Mouse (Mus musculus): ENCODE data around the gene Gimap5.

Gimap5 gene

GRCm38 (mm10) chr6:48738961-48739779, 6.8 kb upstream of the Gimap5 start, which contains the start of gene Gimap1:
Gimap1 (plus strand) TSS chr6:48739054.
- in situ Hi-C loops (cut with MboI, MseI) = no loop called here

- in situ Hi-C loops (cut with MboI, MseI) = loop anchor here (5.0 kb wide), 2 partner anchors 37 to 62 kb away; partner anchors contain the start of gene Gimap9
Measured at GRCm38 (mm10) chr6:48739780-48740055, 6.3 kb upstream of the Gimap5 start.

DNA sequence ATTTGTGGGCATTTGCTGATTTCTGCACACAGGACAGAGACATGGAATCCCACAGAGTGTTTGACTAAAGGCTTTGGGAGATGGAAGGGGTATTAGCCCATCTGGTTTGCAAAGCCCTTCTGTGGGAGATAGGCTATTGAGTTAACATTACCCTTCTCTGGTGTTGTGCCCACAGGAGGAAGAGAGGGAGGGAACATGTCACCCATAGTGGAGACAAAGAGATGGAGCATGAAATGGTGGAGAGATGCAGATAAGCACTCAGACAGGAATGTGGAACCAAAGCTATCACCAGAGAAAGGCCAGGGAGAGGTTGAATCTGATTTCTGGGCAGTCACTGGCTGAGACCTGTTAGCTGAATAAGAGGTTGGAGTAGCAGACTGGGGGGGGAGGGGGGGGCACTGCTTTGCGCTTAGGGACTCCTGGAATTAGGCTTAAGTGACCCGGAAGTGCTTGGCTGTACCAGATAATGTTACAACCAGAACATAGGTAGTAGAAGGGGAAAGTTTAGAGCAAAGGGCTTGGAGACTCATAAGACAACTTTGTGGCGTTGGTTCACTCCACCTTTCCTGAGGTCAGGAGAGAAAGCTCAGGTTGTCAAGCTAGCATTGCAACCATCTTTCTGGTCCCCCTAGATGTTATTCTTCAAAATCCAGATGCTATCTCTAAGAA, 5.4 kb upstream of the Gimap5 start:
- in situ Hi-C loops (cut with MboI, MseI) = loop anchor here (5.0 kb wide), 2 partner anchors 38 to 63 kb away; partner anchors contain the start of gene Gimap9

- in situ Hi-C loops (cut with MboI, MseI) = loop anchor here (5.0 kb wide), 2 partner anchors 39 to 64 kb away; partner anchors contain the start of gene Gimap9
Measured at GRCm38 (mm10) chr6:48741273-48741672, 4.7 kb upstream of the Gimap5 start.

GRCm38 (mm10) chr6:48741711-48742206, 4.2 kb upstream of the Gimap5 start:
- in situ Hi-C loops (cut with MboI, MseI) = loop anchor here (5.0 kb wide), 2 partner anchors 39 to 64 kb away; partner anchors contain the start of gene Gimap9

GRCm38 (mm10) chr6:48742422-48743351, 3.3 kb upstream of the Gimap5 start:
- in situ Hi-C loops (cut with MboI, MseI) = loop anchor here (5.0 kb wide), 2 partner anchors 40 to 65 kb away; partner anchors contain the start of gene Gimap9

- in situ Hi-C loops (cut with MboI, MseI) = no loop called here
Measured at GRCm38 (mm10) chr6:48745490-48745889, 507 bp upstream of the Gimap5 start.

DNA sequence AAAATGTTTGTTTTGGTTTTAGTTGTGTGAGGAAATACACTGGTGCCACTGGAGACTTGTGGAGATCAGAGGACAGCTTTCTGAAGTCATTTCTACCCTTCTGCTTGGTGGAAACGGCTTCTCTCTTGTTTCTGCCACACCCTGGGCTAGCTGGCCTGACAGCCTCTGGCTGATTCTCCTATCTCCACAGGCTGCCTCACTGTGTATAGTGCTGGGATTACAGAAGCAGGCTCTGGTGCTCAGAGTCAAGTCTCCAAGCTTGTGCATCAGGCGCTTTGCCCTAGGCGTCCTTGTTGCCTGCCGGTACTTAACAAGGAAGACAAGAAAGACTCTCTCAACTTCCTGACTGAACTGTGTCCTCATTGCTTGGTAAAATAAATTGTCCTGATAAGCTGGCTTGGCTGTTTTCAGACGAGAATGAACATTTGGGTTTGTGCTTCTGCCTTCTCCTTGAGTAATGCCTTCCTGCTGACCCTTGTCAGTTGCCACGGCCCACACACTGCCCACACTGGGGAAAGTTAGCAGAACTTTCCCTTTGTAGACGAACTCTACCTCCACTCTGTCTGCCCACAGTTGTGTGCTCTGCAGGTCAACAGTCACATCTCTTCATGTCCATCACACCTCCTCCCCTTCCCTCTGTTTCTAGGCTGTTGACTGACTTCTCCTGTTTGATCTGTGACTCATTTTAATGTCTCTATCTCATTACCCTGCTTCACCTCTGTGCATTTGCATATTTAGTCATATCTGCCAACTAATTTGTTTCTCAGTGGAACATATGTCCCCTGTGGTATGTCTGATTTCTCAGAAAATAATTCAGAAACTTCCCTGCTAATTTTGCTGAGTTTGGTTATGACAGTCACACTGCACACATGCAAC, 1.3 kb downstream of the Gimap5 start:
- in situ Hi-C loops (cut with MboI, MseI) = no loop called here

- in situ Hi-C loops (cut with MboI, MseI) = no loop called here
Measured at GRCm38 (mm10) chr6:48763567-48764270, 17.7 kb downstream of the Gimap5 start.

- in situ Hi-C loops (cut with MboI, MseI) = no loop called here
Measured at GRCm38 (mm10) chr6:48764496-48764895, 18.5 kb downstream of the Gimap5 start.

- in situ Hi-C loops (cut with MboI, MseI) = no loop called here
Measured at GRCm38 (mm10) chr6:48768178-48768869, 22.3 kb downstream of the Gimap5 start.

- in situ Hi-C loops (cut with MboI, MseI) = no loop called here
Measured at GRCm38 (mm10) chr6:48768933-48769332, 22.9 kb downstream of the Gimap5 start.

- in situ Hi-C loops (cut with MboI, MseI) = loop anchor here (5.0 to 10.0 kb wide), 2 partner anchors 123 to 236 kb away; partner anchors contain the start of genes Atp6v0e2 and Gimap8
Measured at GRCm38 (mm10) chr6:48770696-48771095, 24.7 kb downstream of the Gimap5 start, which contains the start of gene Gimap3. Gimap3 (minus strand) TSS chr6:48770851.

GRCm38 (mm10) chr6:48772030-48772429, 26.0 kb downstream of the Gimap5 start:
- in situ Hi-C loops (cut with MboI, MseI) = loop anchor here (5.0 to 10.0 kb wide), 2 partner anchors 125 to 237 kb away; partner anchors contain the start of genes Atp6v0e2 and Gimap8

DNA sequence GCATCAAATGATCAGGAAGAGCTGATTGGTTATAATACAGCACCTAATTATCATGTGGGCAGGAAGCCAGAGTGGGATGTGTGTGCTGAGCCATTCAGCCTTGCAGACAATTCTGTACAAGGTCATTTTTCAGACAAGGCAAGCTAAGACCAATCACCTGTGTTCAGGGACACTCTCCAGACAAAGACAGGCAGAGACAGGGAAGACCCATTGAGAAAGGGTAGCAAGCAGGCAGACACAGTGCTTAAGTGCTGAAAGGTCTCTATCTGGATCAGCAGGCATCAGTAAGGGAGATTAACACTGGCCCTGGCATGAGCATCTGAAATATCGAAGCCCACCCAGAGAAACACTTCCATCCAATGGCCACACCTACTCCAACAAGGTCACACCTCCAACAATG, 38.4 kb downstream of the Gimap5 start:
- in situ Hi-C loops (cut with MboI, MseI) = loop anchor here (10.0 kb wide), 1 partner anchor 840 kb away; no protein-coding TSS in a partner anchor

- in situ Hi-C loops (cut with MboI, MseI) = loop anchor here (10.0 kb wide), 1 partner anchor 840 kb away; no protein-coding TSS in a partner anchor
Measured at GRCm38 (mm10) chr6:48785189-48785588, 39.2 kb downstream of the Gimap5 start.

GRCm38 (mm10) chr6:48785601-48786000, 39.6 kb downstream of the Gimap5 start:
- in situ Hi-C loops (cut with MboI, MseI) = loop anchor here (10.0 kb wide), 1 partner anchor 841 kb away; no protein-coding TSS in a partner anchor

DNA sequence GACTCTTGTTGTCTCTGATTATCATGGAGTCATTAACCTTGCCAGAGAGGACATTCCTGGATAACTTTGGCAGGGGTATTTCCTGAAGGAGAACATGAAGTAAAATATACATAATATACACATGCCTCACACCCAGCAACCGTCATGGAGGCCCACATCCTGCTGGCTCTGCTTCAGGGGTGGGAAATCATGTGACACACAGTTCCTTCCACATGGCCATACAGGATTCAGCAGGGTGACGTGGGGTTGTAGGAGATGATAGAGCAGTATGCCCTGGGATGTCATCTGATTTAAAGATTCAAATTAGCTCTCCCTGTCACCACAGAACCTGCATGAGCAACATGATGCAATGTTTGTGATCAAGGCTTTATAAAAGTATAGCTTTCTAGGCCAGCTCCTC, 41.9 kb downstream of the Gimap5 start:
- in situ Hi-C loops (cut with MboI, MseI) = loop anchor here (10.0 kb wide), 1 partner anchor 843 kb away; no protein-coding TSS in a partner anchor

DNA sequence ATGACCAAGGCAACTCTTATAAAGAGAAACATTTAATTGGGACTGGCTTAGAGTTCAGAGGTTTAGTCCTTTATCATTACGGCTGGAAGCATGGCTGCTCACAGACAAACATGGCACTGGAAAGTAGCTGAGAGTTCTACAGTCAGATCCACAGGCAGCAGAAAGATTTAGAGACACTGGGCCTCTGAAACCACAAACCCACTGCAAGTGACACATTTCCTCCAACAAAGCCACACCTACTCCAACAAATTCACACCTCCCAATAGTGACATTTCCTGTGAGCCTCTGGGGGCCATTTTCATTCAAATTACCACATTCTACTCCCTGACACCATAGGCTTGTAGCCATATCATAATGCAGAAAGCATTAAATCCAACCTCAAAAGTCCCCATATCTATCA, 55.9 kb downstream of the Gimap5 start:
- in situ Hi-C loops (cut with MboI, MseI) = no loop called here
